Mouse (Mus musculus) spleen, postnatal 4 days (tissue): Measurements from ENCODE around the gene Tlr5.

Experiments used
- DNase-seq, 2 experiments: peaks; one replicate each; pipeline ENCODE4 v3.0.0; 2022; ENCODE audit warnings: low spot score in 2 of 2

Tlr5 gene

GRCm38 (mm10) chr1:182954287-182955046 lies at the start of gene Tlr5:
TSS of gene Tlr5 (plus strand) at chr1:182954788.
- DNase-seq, result no peak

DNA sequence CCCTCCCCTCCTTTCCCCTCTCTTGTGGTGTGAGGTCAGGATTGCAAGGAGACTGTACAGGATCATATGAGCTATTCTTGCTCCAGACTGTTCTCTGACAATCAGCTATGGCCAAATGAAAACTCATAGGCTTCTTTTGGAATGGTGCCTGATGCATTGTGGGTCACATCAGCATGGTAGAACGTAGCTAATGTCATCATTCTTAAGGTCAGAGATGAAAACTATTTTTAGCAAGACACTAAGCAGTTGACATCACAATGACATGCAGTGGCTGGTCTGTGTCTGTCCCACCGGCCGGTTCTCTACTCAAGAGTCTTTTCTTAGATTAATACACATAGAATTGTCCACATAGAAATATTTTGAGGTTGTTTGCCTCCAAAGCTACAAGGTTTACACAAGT lies 48.9 kb upstream of the Tlr5 start:
- no peak for DNase-seq

- DNase-seq, result peak in 1 of 2 experiments; percentile 41
Observed at GRCm38 (mm10) chr1:182908050-182909036, 46.2 kb upstream of the Tlr5 start.

DNA sequence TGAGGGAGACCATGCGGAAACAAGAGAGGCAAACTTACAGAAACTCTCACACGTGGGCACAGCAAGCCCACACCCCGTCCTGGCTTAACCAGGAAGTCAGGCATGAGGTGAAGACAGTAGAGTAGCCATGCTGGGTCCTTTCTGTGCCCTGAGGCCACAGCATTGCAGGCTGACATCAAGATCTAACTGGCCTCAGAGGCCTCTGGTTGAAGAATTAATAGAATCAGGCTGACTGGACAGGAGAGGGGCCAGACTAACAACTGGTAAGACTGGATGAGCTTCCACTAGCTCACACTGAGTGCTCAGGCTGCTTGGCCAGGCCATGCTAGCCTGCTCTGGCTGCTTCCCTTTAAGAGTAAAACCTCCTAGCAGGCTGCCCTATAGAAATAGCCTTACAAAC lies 45.5 kb upstream of the Tlr5 start:
- no peak for DNase-seq

DNA sequence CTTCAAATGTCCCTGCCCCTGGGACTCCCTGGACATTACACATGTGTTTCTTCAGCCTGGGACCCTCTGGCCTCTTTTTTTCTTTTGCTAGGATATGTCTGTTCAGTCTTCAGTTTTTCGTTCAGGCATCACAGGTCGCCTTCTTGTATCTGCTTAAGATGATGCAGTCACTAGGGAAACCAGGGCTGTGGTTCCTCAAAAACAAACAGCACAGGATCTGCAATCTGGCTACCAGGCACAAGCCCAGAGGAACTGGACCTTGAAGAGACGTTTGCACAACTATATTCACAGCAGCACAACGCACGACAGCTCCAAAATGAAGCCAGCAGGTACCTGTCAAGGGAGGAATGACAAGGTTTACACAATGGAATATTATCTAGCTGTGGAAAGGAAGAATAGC lies 45.0 kb upstream of the Tlr5 start:
- no peak for DNase-seq

DNA sequence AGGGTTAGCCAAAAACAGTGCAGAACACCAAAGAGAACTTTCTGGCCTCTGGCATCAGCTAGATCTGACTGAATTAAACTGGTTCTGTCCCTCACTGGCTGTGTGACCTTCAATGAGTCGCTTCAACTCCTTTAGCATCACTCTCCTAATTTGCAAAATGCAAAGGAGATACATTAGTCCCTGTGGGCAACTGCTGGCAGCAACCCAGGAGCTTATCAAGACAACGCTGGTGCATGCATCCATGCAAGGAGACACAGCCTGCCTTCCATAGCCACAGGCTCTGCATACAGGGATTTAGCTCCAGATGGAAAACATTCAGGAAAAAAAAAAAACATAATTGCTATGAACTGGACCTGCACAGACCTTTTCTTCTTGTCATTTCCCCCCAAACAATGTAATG lies 42.0 kb upstream of the Tlr5 start:
- DNase-seq, result no peak

DNA sequence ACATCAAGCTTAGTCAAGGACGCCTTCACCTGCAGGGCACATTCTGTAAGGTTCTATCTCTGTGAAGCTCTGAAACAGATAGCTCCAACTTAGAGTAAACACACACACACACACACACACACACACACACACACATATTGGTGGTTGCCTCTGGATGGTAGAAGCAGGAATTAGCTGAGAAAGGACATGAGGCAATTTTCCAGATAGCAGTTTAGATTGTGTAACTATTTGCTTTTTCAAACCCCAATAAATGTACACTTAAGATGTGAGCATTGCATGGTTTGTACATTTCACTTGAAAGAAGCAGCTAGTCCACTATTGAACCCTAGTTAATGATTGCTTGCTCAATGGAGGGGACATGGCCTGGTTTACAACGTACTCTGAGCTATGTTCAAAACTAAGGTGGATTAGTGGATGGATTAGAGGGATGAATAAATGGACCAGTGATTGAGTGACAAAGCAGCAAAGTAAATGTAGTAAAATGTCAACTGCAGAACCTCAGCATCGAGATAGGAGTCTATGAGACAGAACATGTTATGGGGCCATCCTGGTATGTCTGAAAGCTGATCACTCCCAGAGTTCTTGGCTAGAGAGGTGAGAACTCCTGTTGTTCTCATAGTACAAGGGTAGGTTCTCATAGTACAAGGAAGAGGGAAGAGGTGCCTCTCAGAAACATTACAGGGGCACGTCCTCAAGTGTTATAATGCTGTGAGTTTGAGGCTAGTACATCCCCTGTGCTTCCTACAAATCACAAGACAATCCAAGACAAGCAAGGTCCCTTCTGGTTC lies 40.3 kb upstream of the Tlr5 start:
- no peak for DNase-seq

- DNase-seq, result no peak
Observed at GRCm38 (mm10) chr1:182916166-182916565, 38.4 kb upstream of the Tlr5 start.

GRCm38 (mm10) chr1:182918718-182919346 lies 35.8 kb upstream of the Tlr5 start:
- DNase-seq, result no peak

DNA sequence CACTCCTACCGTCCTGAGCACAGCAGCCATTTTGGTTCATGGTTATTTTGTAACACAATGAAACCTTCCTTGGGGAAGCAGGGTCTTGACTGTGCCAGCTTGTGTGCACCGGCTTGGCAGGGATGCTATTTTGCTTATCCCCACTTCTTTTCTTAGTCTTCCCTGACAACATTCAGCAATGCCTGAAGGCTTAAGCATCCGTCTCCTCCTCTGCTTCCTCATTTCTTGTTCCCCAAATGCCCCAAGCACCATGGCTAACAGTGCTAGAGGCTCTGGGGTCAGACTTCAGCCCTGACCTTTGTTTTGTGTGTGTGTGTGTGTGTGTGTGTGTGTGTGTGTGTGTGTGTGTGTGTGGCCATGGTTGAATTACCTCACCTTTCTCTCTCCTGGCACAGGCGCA lies 31.8 kb upstream of the Tlr5 start:
- DNase-seq, result no peak

DNA sequence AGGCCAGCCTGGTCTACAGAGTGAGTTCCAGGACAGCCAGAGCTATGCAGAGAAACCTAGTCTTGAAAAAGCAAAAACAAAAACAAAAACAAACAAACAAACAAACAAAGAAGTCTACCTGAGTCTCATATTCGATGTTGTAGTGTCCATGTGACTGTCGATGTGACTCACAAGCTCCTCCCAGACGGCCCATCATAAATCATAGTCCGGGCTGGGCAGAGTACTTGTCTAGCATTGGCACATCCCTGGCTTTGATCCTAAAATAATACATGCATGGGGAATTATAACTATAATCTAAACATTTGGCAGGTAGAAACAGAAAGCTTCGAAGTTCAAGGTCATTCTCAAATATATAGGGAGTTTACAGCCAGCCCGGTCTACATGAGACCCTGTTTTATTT lies 28.1 kb upstream of the Tlr5 start:
- no peak for DNase-seq

GRCm38 (mm10) chr1:182927878-182928851 lies 26.4 kb upstream of the Tlr5 start:
- DNase-seq, result no peak

DNA sequence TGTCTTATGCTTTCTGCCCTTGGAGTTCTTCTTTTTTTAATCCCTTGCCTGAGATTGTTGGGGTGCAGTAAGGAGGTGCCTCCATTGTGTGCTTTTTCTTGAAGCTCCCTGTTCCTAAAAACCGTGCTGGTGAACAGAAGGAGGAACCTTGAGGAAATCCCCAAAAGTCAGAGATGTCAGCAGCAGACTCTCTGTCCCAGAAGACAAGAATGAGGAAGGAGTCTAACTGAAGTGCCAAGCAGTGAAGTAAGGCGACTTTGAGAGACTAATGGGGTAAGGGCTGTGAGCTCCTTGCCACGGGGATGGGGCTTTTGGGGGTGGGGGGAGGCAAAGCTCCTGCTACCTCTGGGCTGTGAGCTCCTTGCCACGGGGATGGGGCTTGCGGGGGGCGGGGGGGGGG lies 19.1 kb upstream of the Tlr5 start:
- no peak for DNase-seq

DNA sequence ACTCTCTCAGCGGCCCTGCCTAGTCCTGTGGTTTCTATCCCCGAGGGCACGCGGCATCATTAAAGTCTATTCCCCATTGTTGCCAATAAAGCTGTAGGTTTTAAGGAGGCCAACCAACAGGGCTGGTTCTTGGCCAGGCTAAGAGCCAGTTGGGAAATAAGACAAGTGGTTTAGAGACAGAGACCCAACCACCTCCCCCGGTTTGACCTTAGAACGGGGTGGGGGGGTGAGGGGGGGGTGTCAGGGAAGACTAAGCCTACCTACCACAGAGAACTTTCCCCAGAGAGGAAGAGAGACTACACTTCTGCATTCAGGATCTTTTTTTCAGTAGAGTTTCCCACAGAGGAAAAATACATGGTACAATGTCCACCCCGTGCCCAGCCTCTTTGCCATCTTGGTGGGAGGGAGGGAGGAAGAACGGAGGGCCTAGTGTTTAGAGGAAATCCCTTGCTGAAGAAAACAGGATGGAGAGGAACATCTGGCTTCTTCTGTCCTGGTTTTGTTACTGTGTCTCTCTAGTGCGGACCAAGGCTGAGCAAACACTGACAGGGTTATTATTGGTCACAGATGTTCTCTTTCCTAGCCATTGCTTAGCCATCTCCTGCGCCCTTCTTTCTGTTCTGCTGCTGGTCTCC lies 17.0 kb upstream of the Tlr5 start:
- no peak for DNase-seq

- DNase-seq, result no peak
Observed at GRCm38 (mm10) chr1:182941921-182942320, 12.7 kb upstream of the Tlr5 start.

GRCm38 (mm10) chr1:182943911-182944310 lies 10.7 kb upstream of the Tlr5 start:
- DNase-seq, result no peak

DNA sequence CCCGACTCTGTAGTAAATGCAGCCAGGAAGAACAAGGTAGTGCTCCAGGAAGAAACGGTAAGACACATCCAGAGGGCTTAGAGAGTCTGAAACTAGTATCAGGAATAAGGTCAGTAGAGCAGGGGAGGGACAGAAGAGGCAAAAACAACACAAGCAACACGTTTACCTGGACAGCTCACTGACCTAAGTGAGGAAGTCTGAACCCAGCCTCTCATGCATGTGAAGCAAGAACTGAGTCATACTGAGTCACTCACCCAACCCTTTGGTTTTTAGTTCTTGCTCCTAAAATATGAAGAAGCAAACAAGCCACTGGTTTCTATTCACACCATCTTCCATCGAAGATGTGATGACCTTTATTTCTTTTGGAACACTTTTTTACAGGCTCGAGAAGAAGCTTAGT lies 9.9 kb upstream of the Tlr5 start:
- DNase-seq, result no peak

DNA sequence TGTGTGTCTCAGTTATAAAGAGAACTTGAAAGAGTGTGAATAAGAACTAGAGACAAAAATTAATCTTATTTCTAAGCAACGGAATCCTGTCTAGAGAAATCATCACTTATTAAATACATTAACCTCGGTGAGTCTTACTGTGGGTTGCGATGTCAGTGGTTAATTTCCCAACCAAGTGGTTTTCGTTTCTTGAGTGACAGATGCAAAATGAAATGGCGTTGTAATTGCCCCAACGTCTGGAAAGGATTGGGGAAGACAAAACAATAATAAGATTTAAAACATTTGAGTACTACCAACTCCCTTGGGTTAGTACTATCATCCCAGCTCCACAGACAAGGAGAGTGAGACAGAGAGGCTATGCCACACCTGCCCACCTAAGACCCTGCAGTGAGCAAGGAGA lies 9.0 kb upstream of the Tlr5 start:
- DNase-seq, result no peak

GRCm38 (mm10) chr1:182951298-182951697 lies 3.3 kb upstream of the Tlr5 start:
- no peak for DNase-seq

DNA sequence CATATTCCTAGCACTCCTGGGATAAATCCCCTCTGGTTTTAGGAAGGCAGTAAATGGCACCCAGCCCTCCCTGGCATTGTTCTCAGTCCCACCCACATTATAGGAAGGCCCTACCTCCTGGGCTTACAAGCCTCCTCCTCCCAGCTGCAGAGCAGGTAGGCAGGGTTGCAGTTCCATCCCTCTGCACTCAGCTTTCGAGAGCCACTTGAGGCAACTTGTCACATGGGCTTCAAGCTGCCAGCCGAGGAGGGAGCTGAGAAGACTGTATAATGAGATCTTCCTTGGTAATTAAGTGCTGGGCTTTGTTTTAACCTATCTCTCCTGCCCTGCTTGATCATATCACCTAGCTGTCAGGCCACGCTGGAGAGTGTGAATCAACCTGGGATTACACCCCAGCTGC lies 1.4 kb upstream of the Tlr5 start:
- no peak for DNase-seq
